In genomic region chr10:28422622-28423021, GRCm38 (mm10) we compare ENCODE assay signal across 23 mouse cellular contexts.
A peak's percentile ranks its signal among the peaks of the same experiment; 100 is the strongest.
DNase-seq lines count a peak whose midpoint lies in the region; ATAC-seq lines count a peak whose summit lies in the region.
"Had no signal": no experiment of that assay in that cellular context is flagged by ENCODE, and none has a peak within 500 bp of the region (broad histone marks: within the 10 kb centered on the region; RNA-seq: fewer than 3 reads in every experiment).

No protein-coding gene starts in this region.

- H3K4me2 ChIP-seq in forebrain, embryonic 11.5 days (ENCODE audit: low read depth, low read length, severe bottlenecking): no peak overlapping the region
- no peak overlapping the region for H3K4me2 ChIP-seq in forebrain, embryonic 14.5 days (ENCODE audit: low read length)
- no peak overlapping the region for H3K4me2 ChIP-seq in liver, embryonic 12.5 days
- no peak overlapping the region for H3K4me2 ChIP-seq in liver, embryonic 16.5 days (ENCODE audit: low read depth, low read length)
- H3K4me2 ChIP-seq: embryonic facial prominence, embryonic 15.5 days; hindbrain, embryonic 15.5 days had no signal

- H3K27ac ChIP-seq in forebrain, embryonic 11.5 days (ENCODE audit: low read depth, low read length): no peak overlapping the region
- H3K27ac ChIP-seq in forebrain, embryonic 10.5 days: no peak overlapping the region
- H3K27ac ChIP-seq in forebrain, embryonic 14.5 days (ENCODE audit: low read depth, low read length): no peak overlapping the region
- no peak overlapping the region for H3K27ac ChIP-seq in liver, embryonic 12.5 days
- H3K27ac ChIP-seq in liver, embryonic 16.5 days (ENCODE audit: low read length): peak overlapping the region; percentile 50; the same call in 1 of the 2 replicates
- H3K27ac ChIP-seq in heart, embryonic 10.5 days: no peak overlapping the region
- H3K27ac ChIP-seq: embryonic facial prominence, embryonic 15.5 days; gastrocnemius, adult 2 months; hindbrain, embryonic 15.5 days had no signal

- no peak overlapping the region for H3K4me3 ChIP-seq in forebrain, embryonic 11.5 days (ENCODE audit: low read depth, low read length)
- no peak overlapping the region for H3K4me3 ChIP-seq in forebrain, embryonic 10.5 days
- H3K4me3 ChIP-seq in forebrain, embryonic 14.5 days (ENCODE audit: low read depth, low read length): no peak overlapping the region
- H3K4me3 ChIP-seq in liver, embryonic 12.5 days: no peak overlapping the region
- H3K4me3 ChIP-seq in liver, embryonic 16.5 days (ENCODE audit: low read depth, low read length): no peak overlapping the region
- no peak overlapping the region for H3K4me3 ChIP-seq in heart, embryonic 10.5 days
- H3K4me3 ChIP-seq: embryonic facial prominence, embryonic 15.5 days; erythroblast, embryonic 14.5 days; gastrocnemius, adult 2 months; hindbrain, embryonic 15.5 days had no signal

- peak; percentile 76 for ATAC-seq in forebrain, embryonic 11.5 days (replicated peaks; ENCODE audit: low FRiP score)
- ATAC-seq in forebrain, embryonic 14.5 days: peak; percentile 74
- peak; percentile 52; the same call in 1 of the 2 replicates for ATAC-seq in liver, embryonic 12.5 days
- peak; percentile 87 for ATAC-seq in liver, embryonic 16.5 days (ENCODE audit: low read depth)
- ATAC-seq: CD4-positive, CD25-positive, alpha-beta regulatory T cell, adult 4 months had no signal

- H3K4me1 ChIP-seq in forebrain, embryonic 11.5 days (replicated peaks; ENCODE audit: control insufficient read depth, insufficient read depth, low read length): no peaks in the 10 kb centered on the region
- H3K4me1 ChIP-seq in forebrain, embryonic 10.5 days: peaks cover 14% of the 10 kb centered on the region
- H3K4me1 ChIP-seq in forebrain, embryonic 14.5 days (ENCODE audit: control insufficient read depth, insufficient read depth, low read length): no peaks in the 10 kb centered on the region
- no peaks in the 10 kb centered on the region for H3K4me1 ChIP-seq in liver, embryonic 12.5 days
- no peaks in the 10 kb centered on the region for H3K4me1 ChIP-seq in liver, embryonic 16.5 days (ENCODE audit: control insufficient read depth, low read depth, low read length)
- H3K4me1 ChIP-seq in heart, embryonic 10.5 days: no peaks in the 10 kb centered on the region
- H3K4me1 ChIP-seq: embryonic facial prominence, embryonic 15.5 days; hindbrain, embryonic 15.5 days had no signal

- H3K9me3 ChIP-seq in forebrain, embryonic 11.5 days (ENCODE audit: control insufficient read depth, low read length): no peaks in the 10 kb centered on the region
- no peaks in the 10 kb centered on the region for H3K9me3 ChIP-seq in forebrain, embryonic 10.5 days
- H3K9me3 ChIP-seq in forebrain, embryonic 14.5 days (replicated peaks; ENCODE audit: control insufficient read depth, low read length): no peaks in the 10 kb centered on the region
- H3K9me3 ChIP-seq in liver, embryonic 12.5 days (replicated peaks): no peaks in the 10 kb centered on the region
- H3K9me3 ChIP-seq in liver, embryonic 16.5 days (replicated peaks; ENCODE audit: control insufficient read depth, low read length): no peaks in the 10 kb centered on the region
- no peaks in the 10 kb centered on the region for H3K9me3 ChIP-seq in heart, embryonic 10.5 days
- H3K9me3 ChIP-seq: embryonic facial prominence, embryonic 15.5 days; G1E; hindbrain, embryonic 15.5 days had no signal

- H3K9ac ChIP-seq in forebrain, embryonic 11.5 days (ENCODE audit: low read length): no peak overlapping the region
- H3K9ac ChIP-seq in forebrain, embryonic 14.5 days (ENCODE audit: low read length): no peak overlapping the region
- H3K9ac ChIP-seq in liver, embryonic 12.5 days: no peak overlapping the region
- no peak overlapping the region for H3K9ac ChIP-seq in liver, embryonic 16.5 days (ENCODE audit: low read depth, low read length)
- H3K9ac ChIP-seq: embryonic facial prominence, embryonic 15.5 days; hindbrain, embryonic 15.5 days had no signal

- WGBS in forebrain, embryonic 11.5 days: 21% methylated on average over 3 of the region's 3 CpGs
- WGBS in forebrain, embryonic 10.5 days: 35% methylated on average over 3 of the region's 3 CpGs
- 3% methylated on average over 3 of the region's 3 CpGs for WGBS in forebrain, embryonic 14.5 days
- 49% methylated on average over 3 of the region's 3 CpGs for WGBS in liver, embryonic 12.5 days (ENCODE audit: insufficient replicate concordance)
- WGBS in liver, embryonic 16.5 days (ENCODE audit: insufficient replicate concordance): 45% methylated on average over 3 of the region's 3 CpGs
- WGBS in heart, embryonic 10.5 days: 79% methylated on average over 3 of the region's 3 CpGs

- DNase-seq in forebrain, embryonic 11.5 days (ENCODE audit: low spot score): no peak
- no peak for DNase-seq in forebrain, embryonic 10.5 days (ENCODE audit: extremely low spot score, low spot score)
- peak; percentile 58 for DNase-seq in forebrain, embryonic 14.5 days (ENCODE audit: low spot score)
- DNase-seq in lung, postnatal 4 days: no peak
- DNase-seq in heart, embryonic 10.5 days (ENCODE audit: low spot score): no peak
- no peak for DNase-seq in ovary, adult 18-20 months (ENCODE audit: low spot score)
- DNase-seq: adrenal gland, adult 8-10 months; adrenal gland, postnatal 36 days; B cell, adult 2 months; cerebellum, adult 11 months; cerebellum, adult 8-10 months; cerebellum, postnatal 14 days; embryo, embryonic 11 days; gastrocnemius, adult 2 months; gastrocnemius, postnatal 25 days; heart, postnatal 10 days had no signal

- H3K36me3 ChIP-seq in forebrain, embryonic 11.5 days (ENCODE audit: control insufficient read depth, insufficient read depth, low read length): no peaks in the 10 kb centered on the region
- no peaks in the 10 kb centered on the region for H3K36me3 ChIP-seq in forebrain, embryonic 10.5 days (replicated peaks)
- no peaks in the 10 kb centered on the region for H3K36me3 ChIP-seq in forebrain, embryonic 14.5 days (ENCODE audit: control insufficient read depth, insufficient read depth, low read length)
- no peaks in the 10 kb centered on the region for H3K36me3 ChIP-seq in liver, embryonic 12.5 days
- no peaks in the 10 kb centered on the region for H3K36me3 ChIP-seq in liver, embryonic 16.5 days (ENCODE audit: control insufficient read depth, insufficient read depth)
- no peaks in the 10 kb centered on the region for H3K36me3 ChIP-seq in heart, embryonic 10.5 days
- H3K36me3 ChIP-seq: embryonic facial prominence, embryonic 15.5 days; G1E; hindbrain, embryonic 15.5 days had no signal

- H3K27me3 ChIP-seq in forebrain, embryonic 11.5 days (ENCODE audit: control insufficient read depth, insufficient read depth, low read length): no peaks in the 10 kb centered on the region
- no peaks in the 10 kb centered on the region for H3K27me3 ChIP-seq in forebrain, embryonic 10.5 days (ENCODE audit: poor library complexity, severe bottlenecking)
- H3K27me3 ChIP-seq in forebrain, embryonic 14.5 days (replicated peaks; ENCODE audit: control insufficient read depth, insufficient read depth, low read length): no peaks in the 10 kb centered on the region
- H3K27me3 ChIP-seq in liver, embryonic 12.5 days (replicated peaks): no peaks in the 10 kb centered on the region
- no peaks in the 10 kb centered on the region for H3K27me3 ChIP-seq in liver, embryonic 16.5 days (ENCODE audit: control insufficient read depth, insufficient read depth, low read depth, low read length)
- H3K27me3 ChIP-seq in heart, embryonic 10.5 days (ENCODE audit: insufficient read depth, poor library complexity, severe bottlenecking): no peaks in the 10 kb centered on the region
- H3K27me3 ChIP-seq: embryonic facial prominence, embryonic 15.5 days; hindbrain, embryonic 15.5 days had no signal
